Mouse (Mus musculus): Measurements from ENCODE around the gene Mnat1. TPM values are rescaled to one million over a fixed set of nuclear protein-coding genes. Genes with fewer than 3 reads are reported as not detected.

Gene Mnat1
- polyA plus RNA-seq, 1 experiment = 40.0 TPM

- peaks cover 4% of the 10 kb centered on the region for H3K4me1 ChIP-seq (ENCODE audit: control insufficient read depth, insufficient read depth, low read length)
- TF ChIP-seq POLR2A (IDR thresholded peaks at IDR 0.05; ENCODE audit: low read depth, low read length) (no peak), CTCF (IDR thresholded peaks at IDR 0.05; ENCODE audit: borderline replicate concordance, insufficient read depth, low read length) (no peak)
- no peak overlapping the region for H3K27ac ChIP-seq (ENCODE audit: insufficient read depth, low read length)
- H3K4me3 ChIP-seq (ENCODE audit: insufficient read depth, low read length) = no peak overlapping the region
Measured at GRCm38 (mm10) chr12:73198451-73198850, 74.9 kb downstream of the Mnat1 start.

GRCm38 (mm10) chr12:73199375-73199774 lies 75.9 kb downstream of the Mnat1 start:
- H3K4me3 ChIP-seq (ENCODE audit: insufficient read depth, low read length) = no peak overlapping the region
- peaks cover 4% of the 10 kb centered on the region for H3K4me1 ChIP-seq (ENCODE audit: control insufficient read depth, insufficient read depth, low read length)
- no peak overlapping the region for H3K27ac ChIP-seq (ENCODE audit: insufficient read depth, low read length)
- TF ChIP-seq CTCF (IDR thresholded peaks at IDR 0.05; ENCODE audit: borderline replicate concordance, insufficient read depth, low read length) = no peak
- TF ChIP-seq POLR2A (IDR thresholded peaks at IDR 0.05; ENCODE audit: low read depth, low read length) = no peak

DNA sequence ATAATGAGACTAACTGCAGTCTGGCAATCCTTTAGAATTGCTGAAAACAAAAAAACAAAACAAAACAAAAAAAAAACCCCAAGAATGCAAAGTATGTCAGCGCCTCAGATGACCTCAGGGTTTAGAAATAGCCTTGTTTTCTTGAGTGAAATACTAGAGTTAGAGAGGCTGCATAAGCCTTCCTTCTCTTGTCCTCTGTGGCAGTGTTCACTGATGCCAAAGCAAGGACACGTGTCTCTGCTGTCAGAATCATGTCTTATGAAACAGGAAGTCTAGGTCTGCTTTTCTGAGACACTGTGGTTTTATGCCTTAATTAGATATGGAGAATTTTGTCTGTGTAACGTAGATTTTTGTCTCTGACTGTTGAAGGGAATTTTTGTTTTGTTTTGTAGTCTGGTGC lies 78.1 kb downstream of the Mnat1 start:
- Histone ChIP-seq H3K27ac (ENCODE audit: insufficient read depth, low read length) (peak overlapping the region; percentile 65; the same call in 1 of the 2 replicates), H3K4me1 (ENCODE audit: control insufficient read depth, insufficient read depth, low read length) (peaks cover 4% of the 10 kb centered on the region), H3K4me3 (ENCODE audit: insufficient read depth, low read length) (no peak overlapping the region)
- TF ChIP-seq CTCF (IDR thresholded peaks at IDR 0.05; ENCODE audit: borderline replicate concordance, insufficient read depth, low read length) = no peak
- TF ChIP-seq POLR2A (IDR thresholded peaks at IDR 0.05; ENCODE audit: low read depth, low read length) = no peak

DNA sequence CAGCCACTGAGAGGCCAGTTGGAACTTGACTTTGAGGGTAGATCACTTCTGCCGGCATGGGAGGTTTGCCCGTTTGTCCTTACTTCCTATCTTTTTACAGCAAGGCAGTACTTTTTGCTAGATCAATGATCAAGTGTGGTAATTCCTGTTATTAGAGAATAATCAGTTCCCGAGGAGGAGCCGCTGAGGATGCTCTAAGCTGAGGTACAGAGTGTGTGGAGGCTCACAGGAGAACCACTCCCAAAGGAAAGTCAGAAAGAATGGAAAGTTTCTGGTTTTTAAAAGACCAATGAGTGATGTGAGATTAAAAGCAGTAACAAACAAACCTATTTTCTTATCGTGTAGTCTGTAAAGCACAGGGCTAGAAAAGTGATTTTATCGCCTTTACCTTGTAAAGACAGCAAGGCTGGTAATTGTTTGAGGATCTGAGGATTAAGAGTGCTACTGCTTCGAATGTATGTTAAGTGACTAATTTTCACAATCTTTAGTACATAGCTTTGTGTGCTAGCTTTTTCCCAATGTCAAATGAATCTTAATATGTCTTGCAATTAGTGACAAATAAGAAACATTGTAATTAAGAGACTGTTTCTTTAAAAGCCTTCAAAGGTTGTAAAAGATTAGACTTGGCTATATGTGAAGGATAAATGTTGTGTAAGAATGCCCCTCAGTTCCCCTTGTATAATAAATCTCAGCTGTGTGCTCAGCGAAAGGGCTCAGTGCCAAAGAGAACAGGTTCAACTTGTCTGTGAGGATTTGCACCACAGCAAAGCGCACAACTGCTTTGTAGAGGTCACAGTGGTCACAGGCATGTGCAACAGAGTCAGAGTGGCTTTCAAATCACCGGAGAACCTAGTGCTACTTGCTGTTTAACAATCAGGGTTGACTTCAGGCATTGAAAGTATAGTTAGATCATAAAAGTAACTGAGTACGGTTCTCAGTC lies 82.5 kb downstream of the Mnat1 start:
- no peak overlapping the region for H3K4me3 ChIP-seq (ENCODE audit: insufficient read depth, low read length)
- H3K27ac ChIP-seq (ENCODE audit: insufficient read depth, low read length) = no peak overlapping the region
- no peak for TF ChIP-seq CTCF (IDR thresholded peaks at IDR 0.05; ENCODE audit: borderline replicate concordance, insufficient read depth, low read length)
- no peak for TF ChIP-seq POLR2A (IDR thresholded peaks at IDR 0.05; ENCODE audit: low read depth, low read length)
- H3K4me1 ChIP-seq (ENCODE audit: control insufficient read depth, insufficient read depth, low read length) = peaks cover 8% of the 10 kb centered on the region; the same call in 1 of the 2 replicates

GRCm38 (mm10) chr12:73207008-73207407 lies 83.5 kb downstream of the Mnat1 start:
- no peak overlapping the region for H3K27ac ChIP-seq (ENCODE audit: insufficient read depth, low read length)
- peaks cover 6% of the 10 kb centered on the region; the same call in 1 of the 2 replicates for H3K4me1 ChIP-seq (ENCODE audit: control insufficient read depth, insufficient read depth, low read length)

GRCm38 (mm10) chr12:73207461-73207860 lies 83.9 kb downstream of the Mnat1 start:
- H3K4me3 ChIP-seq (ENCODE audit: insufficient read depth, low read length) = no peak overlapping the region
- H3K4me1 ChIP-seq (ENCODE audit: control insufficient read depth, insufficient read depth, low read length) = peaks cover 6% of the 10 kb centered on the region; the same call in 1 of the 2 replicates
- TF ChIP-seq POLR2A (IDR thresholded peaks at IDR 0.05; ENCODE audit: low read depth, low read length) (no peak), CTCF (IDR thresholded peaks at IDR 0.05; ENCODE audit: borderline replicate concordance, insufficient read depth, low read length) (no peak)
- no peak overlapping the region for H3K27ac ChIP-seq (ENCODE audit: insufficient read depth, low read length)

More at GRCm38 (mm10) chr12:73207008-73207407, 83.5 kb downstream of the Mnat1 start:
- TF ChIP-seq POLR2A (IDR thresholded peaks at IDR 0.05; ENCODE audit: low read depth, low read length) (no peak), CTCF (IDR thresholded peaks at IDR 0.05; ENCODE audit: borderline replicate concordance, insufficient read depth, low read length) (no peak)
- H3K4me3 ChIP-seq (ENCODE audit: insufficient read depth, low read length) = no peak overlapping the region

DNA sequence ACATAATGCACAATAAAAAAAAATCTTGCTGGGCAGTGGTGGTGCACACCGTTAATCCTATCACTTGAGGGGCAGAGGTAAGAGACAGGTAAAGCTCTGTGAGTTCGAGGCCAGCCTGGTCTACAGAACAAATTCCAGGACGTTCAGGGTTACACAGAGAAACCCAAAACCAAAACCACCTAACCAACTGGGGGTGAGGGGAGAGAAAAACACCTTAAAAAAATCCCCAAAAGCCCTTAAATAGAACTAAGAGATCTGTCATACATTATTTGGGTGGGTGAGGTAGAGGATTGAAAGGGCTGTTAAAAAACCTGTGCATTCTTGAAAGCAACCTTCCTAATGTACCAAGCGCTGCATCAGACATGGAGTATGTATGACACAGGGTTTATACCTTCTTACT lies 85.0 kb downstream of the Mnat1 start:
- peaks cover 6% of the 10 kb centered on the region; the same call in 1 of the 2 replicates for H3K4me1 ChIP-seq (ENCODE audit: control insufficient read depth, insufficient read depth, low read length)
- no peak overlapping the region for H3K4me3 ChIP-seq (ENCODE audit: insufficient read depth, low read length)
- H3K27ac ChIP-seq (ENCODE audit: insufficient read depth, low read length) = no peak overlapping the region
- TF ChIP-seq POLR2A (IDR thresholded peaks at IDR 0.05; ENCODE audit: low read depth, low read length) (no peak), CTCF (IDR thresholded peaks at IDR 0.05; ENCODE audit: borderline replicate concordance, insufficient read depth, low read length) (no peak)

GRCm38 (mm10) chr12:73209117-73209516 lies 85.6 kb downstream of the Mnat1 start:
- no peak overlapping the region for H3K27ac ChIP-seq (ENCODE audit: insufficient read depth, low read length)
- peaks cover 6% of the 10 kb centered on the region; the same call in 1 of the 2 replicates for H3K4me1 ChIP-seq (ENCODE audit: control insufficient read depth, insufficient read depth, low read length)
- H3K4me3 ChIP-seq (ENCODE audit: insufficient read depth, low read length) = no peak overlapping the region
- TF ChIP-seq CTCF (IDR thresholded peaks at IDR 0.05; ENCODE audit: borderline replicate concordance, insufficient read depth, low read length) = no peak
- TF ChIP-seq POLR2A (IDR thresholded peaks at IDR 0.05; ENCODE audit: low read depth, low read length) = no peak

DNA sequence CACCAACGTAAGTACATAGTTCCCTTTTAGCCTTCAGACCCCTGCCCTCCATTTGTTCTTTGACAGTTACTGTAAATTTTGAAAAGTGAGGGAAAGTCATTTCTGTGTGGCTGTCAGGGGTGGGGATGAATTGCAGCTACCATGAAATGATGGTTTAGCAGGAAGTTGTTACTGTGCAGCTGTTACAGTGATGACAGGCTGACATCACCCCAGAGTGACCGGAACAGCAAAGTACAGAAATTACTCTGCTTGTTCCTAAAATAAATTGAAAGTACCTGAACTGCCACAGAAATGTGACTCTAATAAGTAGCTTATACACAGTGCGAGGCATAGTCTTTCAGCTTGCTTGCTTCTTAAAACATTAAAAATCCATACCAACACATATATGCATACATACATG lies 86.9 kb downstream of the Mnat1 start:
- TF ChIP-seq CTCF (IDR thresholded peaks at IDR 0.05; ENCODE audit: borderline replicate concordance, insufficient read depth, low read length) (no peak), POLR2A (IDR thresholded peaks at IDR 0.05; ENCODE audit: low read depth, low read length) (no peak)
- no peak overlapping the region for H3K27ac ChIP-seq (ENCODE audit: insufficient read depth, low read length)
- no peak overlapping the region for H3K4me3 ChIP-seq (ENCODE audit: insufficient read depth, low read length)
- peaks cover 6% of the 10 kb centered on the region; the same call in 1 of the 2 replicates for H3K4me1 ChIP-seq (ENCODE audit: control insufficient read depth, insufficient read depth, low read length)

DNA sequence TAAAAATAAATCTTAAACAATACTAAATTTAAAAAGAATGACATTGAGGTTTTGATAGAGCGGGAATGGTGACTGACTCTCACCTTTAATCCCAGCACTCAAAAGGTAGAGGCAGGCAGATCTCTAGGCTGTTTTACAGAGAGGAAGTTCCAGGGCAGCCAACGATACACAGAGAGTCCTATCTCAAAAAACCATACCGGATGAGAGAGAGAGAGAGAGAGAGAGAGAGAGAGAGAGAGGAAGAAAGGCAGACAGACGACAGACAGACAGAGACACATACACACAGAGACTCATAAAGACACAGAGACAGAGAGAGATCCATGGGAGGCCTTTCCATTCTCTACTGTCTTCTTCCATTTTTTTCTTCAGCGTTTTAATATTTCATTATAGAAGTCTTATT lies 92.3 kb downstream of the Mnat1 start:
- H3K4me1 ChIP-seq (ENCODE audit: control insufficient read depth, insufficient read depth, low read length) = no peaks in the 10 kb centered on the region
- TF ChIP-seq POLR2A (IDR thresholded peaks at IDR 0.05; ENCODE audit: low read depth, low read length) = no peak
- no peak for TF ChIP-seq CTCF (IDR thresholded peaks at IDR 0.05; ENCODE audit: borderline replicate concordance, insufficient read depth, low read length)
- no peak overlapping the region for H3K4me3 ChIP-seq (ENCODE audit: insufficient read depth, low read length)
- H3K27ac ChIP-seq (ENCODE audit: insufficient read depth, low read length) = no peak overlapping the region

Measured in embryonic fibroblast, embryonic 13.5 days (primary cell).